In the genomic region with DNA sequence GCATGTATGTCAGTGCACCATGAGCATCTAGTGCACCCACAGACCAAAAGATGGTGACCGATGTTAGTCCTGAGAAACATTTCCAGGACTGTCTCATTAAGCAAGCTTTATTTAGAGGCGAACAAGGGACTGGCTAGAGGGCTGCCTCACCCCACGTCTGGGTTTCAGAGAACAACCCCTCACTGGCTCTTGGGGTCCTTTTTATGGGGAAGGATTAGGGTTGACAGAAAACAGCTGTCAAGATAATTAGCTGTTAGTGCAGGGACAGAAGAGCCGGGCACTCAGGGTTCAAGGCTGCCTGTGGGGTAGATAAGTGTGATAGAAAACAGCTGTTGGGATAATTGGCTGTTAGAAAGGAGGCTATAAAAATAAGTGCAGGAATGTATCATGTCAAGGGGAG, we compare ENCODE assay signal across 12 mouse cellular contexts. TPM values are rescaled to one million over a fixed set of nuclear protein-coding genes. Genes with fewer than 3 reads are reported as not detected.
DNase-seq lines count a peak whose midpoint lies in the region; ATAC-seq lines count a peak whose summit lies in the region.
"Had no signal": no experiment of that assay in that cellular context is flagged by ENCODE, and none has a peak within 500 bp of the region (broad histone marks: within the 10 kb centered on the region; RNA-seq: fewer than 3 reads in every experiment).

No protein-coding gene starts in this region.

- H3K4me1 ChIP-seq in hindbrain, embryonic 14.5 days (replicated peaks; ENCODE audit: control insufficient read depth, insufficient read depth, low read length), result no peaks in the 10 kb centered on the region
- peaks cover 3% of the 10 kb centered on the region; the same call in 1 of the 2 replicates for H3K4me1 ChIP-seq in hindbrain, embryonic 12.5 days
- H3K4me1 ChIP-seq in limb, embryonic 11.5 days (ENCODE audit: control insufficient read depth, insufficient read depth, low read length), result peaks cover 9% of the 10 kb centered on the region
- H3K4me1 ChIP-seq: hindbrain, embryonic 15.5 days; liver, embryonic 15.5 days; midbrain, embryonic 13.5 days had no signal

- DNase-seq in hindbrain, embryonic 14.5 days (ENCODE audit: low spot score), result no peak
- peak; percentile 76 for DNase-seq in MN1 (ENCODE audit: low spot score)
- peak; percentile 48 for DNase-seq in embryo, embryonic 9.5 days (ENCODE audit: extremely low spot score)
- peak; percentile 71 for DNase-seq in limb, embryonic 11.5 days (ENCODE audit: low spot score)
- no peak for DNase-seq in neural tube, embryonic 10.5 days (ENCODE audit: extremely low spot score, low spot score)
- DNase-seq in urinary bladder, postnatal 14 days (ENCODE audit: low spot score), result no peak
- DNase-seq: adrenal gland, adult 8-10 months; gastrocnemius, postnatal 14 days had no signal

- 44% methylated on average over 4 of the region's 4 CpGs for WGBS in hindbrain, embryonic 14.5 days
- WGBS in hindbrain, embryonic 12.5 days, result 43% methylated on average over 4 of the region's 4 CpGs
- WGBS in limb, embryonic 11.5 days, result 4% methylated on average over 4 of the region's 4 CpGs

- H3K4me2 ChIP-seq in hindbrain, embryonic 14.5 days (replicated peaks), result no peak overlapping the region
- H3K4me2 ChIP-seq in hindbrain, embryonic 12.5 days (replicated peaks), result no peak overlapping the region
- no peak overlapping the region for H3K4me2 ChIP-seq in limb, embryonic 11.5 days (ENCODE audit: low read depth, severe bottlenecking)
- H3K4me2 ChIP-seq: hindbrain, embryonic 15.5 days; liver, embryonic 15.5 days; midbrain, embryonic 13.5 days had no signal

- H3K27ac ChIP-seq in hindbrain, embryonic 14.5 days, result no peak overlapping the region
- H3K27ac ChIP-seq in hindbrain, embryonic 12.5 days, result no peak overlapping the region
- H3K27ac ChIP-seq in limb, embryonic 11.5 days (replicated peaks; ENCODE audit: low read depth, low read length), result no peak overlapping the region
- H3K27ac ChIP-seq: hindbrain, embryonic 15.5 days; liver, embryonic 15.5 days; midbrain, embryonic 13.5 days had no signal

- no peaks in the 10 kb centered on the region for H3K27me3 ChIP-seq in hindbrain, embryonic 14.5 days (ENCODE audit: control insufficient read depth, insufficient read depth, low read length)
- no peaks in the 10 kb centered on the region for H3K27me3 ChIP-seq in hindbrain, embryonic 12.5 days
- no peaks in the 10 kb centered on the region for H3K27me3 ChIP-seq in limb, embryonic 11.5 days (ENCODE audit: control insufficient read depth, insufficient read depth, low read length)
- H3K27me3 ChIP-seq: hindbrain, embryonic 15.5 days; midbrain, embryonic 13.5 days had no signal

- H3K4me3 ChIP-seq in hindbrain, embryonic 14.5 days (replicated peaks; ENCODE audit: low read length), result no peak overlapping the region
- H3K4me3 ChIP-seq in hindbrain, embryonic 12.5 days, result no peak overlapping the region
- H3K4me3 ChIP-seq in limb, embryonic 11.5 days (ENCODE audit: low read depth, low read length), result no peak overlapping the region
- H3K4me3 ChIP-seq: hindbrain, embryonic 15.5 days; liver, embryonic 15.5 days; midbrain, embryonic 13.5 days had no signal

- no peaks in the 10 kb centered on the region for H3K9me3 ChIP-seq in hindbrain, embryonic 14.5 days (ENCODE audit: control insufficient read depth, low read length)
- H3K9me3 ChIP-seq in hindbrain, embryonic 12.5 days (replicated peaks), result no peaks in the 10 kb centered on the region
- H3K9me3 ChIP-seq in limb, embryonic 11.5 days (ENCODE audit: control insufficient read depth, low read length), result no peaks in the 10 kb centered on the region
- H3K9me3 ChIP-seq: hindbrain, embryonic 15.5 days; liver, embryonic 15.5 days; midbrain, embryonic 13.5 days had no signal

- H3K36me3 ChIP-seq in hindbrain, embryonic 14.5 days (replicated peaks; ENCODE audit: control insufficient read depth, insufficient read depth), result no peaks in the 10 kb centered on the region
- no peaks in the 10 kb centered on the region for H3K36me3 ChIP-seq in hindbrain, embryonic 12.5 days
- H3K36me3 ChIP-seq in limb, embryonic 11.5 days (ENCODE audit: control insufficient read depth, insufficient read depth, low read length), result no peaks in the 10 kb centered on the region
- H3K36me3 ChIP-seq: hindbrain, embryonic 15.5 days; liver, embryonic 15.5 days; midbrain, embryonic 13.5 days had no signal

- H3K9ac ChIP-seq in hindbrain, embryonic 14.5 days, result 0 out of 2 replicates have a peak overlapping the region, but pooled peaks have one; percentile 11
- no peak overlapping the region for H3K9ac ChIP-seq in hindbrain, embryonic 12.5 days
- H3K9ac ChIP-seq in limb, embryonic 11.5 days (ENCODE audit: low read length), result no peak overlapping the region
- H3K9ac ChIP-seq: hindbrain, embryonic 15.5 days; liver, embryonic 15.5 days; midbrain, embryonic 13.5 days had no signal

- ATAC-seq in hindbrain, embryonic 14.5 days (ENCODE audit: low FRiP score), result no peak
- no peak for ATAC-seq in hindbrain, embryonic 12.5 days (ENCODE audit: low FRiP score)
- ATAC-seq in limb, embryonic 11.5 days (ENCODE audit: insufficient number of reproducible peaks, low FRiP score, low TSS enrichment, low read depth), result peak; percentile 81
- ATAC-seq: midbrain, embryonic 13.5 days had no signal

RNA-seq across cellular contexts. Expression of a gene that starts 16.8 kb away (rescaled TPM):
- polyA plus RNA-seq in hindbrain, embryonic 14.5 days (2014; fragmentation: Nextera tagmentation; extraction: Ambion mirVana), result 52.4 and 57.7 TPM in 2 replicates
- 41.5 and 46.5 TPM in 2 replicates for polyA plus RNA-seq in hindbrain, embryonic 12.5 days (2016; fragmentation: Nextera tagmentation; extraction: Ambion mirVana)
- 66.0 and 74.5 TPM in 2 replicates for polyA plus RNA-seq in limb, embryonic 11.5 days (2014; fragmentation: Nextera tagmentation; extraction: Ambion mirVana)

RNA-seq across cellular contexts. Expression of a gene that starts 18.6 kb away (rescaled TPM):
- polyA plus RNA-seq in hindbrain, embryonic 14.5 days (2014; fragmentation: Nextera tagmentation; extraction: Ambion mirVana), result 26.2 and 32.5 TPM in 2 replicates
- 26.7 and 28.3 TPM in 2 replicates for polyA plus RNA-seq in hindbrain, embryonic 12.5 days (2016; fragmentation: Nextera tagmentation; extraction: Ambion mirVana)
- polyA plus RNA-seq in limb, embryonic 11.5 days (2014; fragmentation: Nextera tagmentation; extraction: Ambion mirVana), result 16.1 and 18.3 TPM in 2 replicates

RNA-seq across cellular contexts. Expression of a gene that starts 35.9 kb away (rescaled TPM):
- 23.5 and 24.3 TPM in 2 replicates for polyA plus RNA-seq in hindbrain, embryonic 14.5 days (2014; fragmentation: Nextera tagmentation; extraction: Ambion mirVana)
- polyA plus RNA-seq in hindbrain, embryonic 12.5 days (2016; fragmentation: Nextera tagmentation; extraction: Ambion mirVana), result 49.9 and 51.0 TPM in 2 replicates
- 66.4 and 78.5 TPM in 2 replicates for polyA plus RNA-seq in limb, embryonic 11.5 days (2014; fragmentation: Nextera tagmentation; extraction: Ambion mirVana)

Comparison
In these comparisons a context has a peak if more than half of its experiments do, and no peak if none do; other contexts are left out.
1. DNase-seq: peak in MN1 (single experiment), embryo, embryonic 9.5 days (single experiment) and limb, embryonic 11.5 days (single experiment); none in hindbrain, embryonic 14.5 days (single experiment), neural tube, embryonic 10.5 days (single experiment) and urinary bladder, postnatal 14 days (single experiment).